Mouse (Mus musculus) hindbrain, embryonic 11.5 days (tissue): ENCODE data around the gene Krt87. TPM values are rescaled to one million over a fixed set of nuclear protein-coding genes. Genes with fewer than 3 reads are reported as not detected.

Experiments
- ATAC-seq: fragments of 200-750 bp; cut with Nextera tagmentation; 2 replicates; pipeline ENCODE4 v1.8.0; 2017; ENCODE audit warnings: mild to moderate bottlenecking, moderate TSS enrichment, moderate library complexity; ENCODE audit not compliant: low FRiP score
- DNase-seq: peaks from one replicate; pipeline ENCODE4 v3.0.0-alpha.2; 2015; ENCODE audit warnings: low spot score
- H3K27ac ChIP-seq: fragments of 300-500 bp; sonication (generic); 2 replicates; pipeline ENCODE4 v1.5.1; 2014; ENCODE audit warnings: mild to moderate bottlenecking, low read depth, low read length
- H3K27me3 ChIP-seq: fragments of 300-500 bp; sonication (generic); 2 replicates; pipeline ENCODE4 v1.6.1; 2014; ENCODE audit warnings: mild to moderate bottlenecking, low read length, moderate library complexity, mixed read lengths; ENCODE audit not compliant: control insufficient read depth, insufficient read depth
- H3K36me3 ChIP-seq: fragments of 300-500 bp; sonication (generic); 2 replicates; pipeline ENCODE4 v1.6.1; 2014; ENCODE audit warnings: mild to moderate bottlenecking, low read length, moderate library complexity, mixed read lengths; ENCODE audit not compliant: control insufficient read depth, insufficient read depth
- H3K4me1 ChIP-seq: fragments of 300-500 bp; sonication (generic); replicated peaks from 2 replicates; pipeline ENCODE4 v1.6.1; 2014; ENCODE audit warnings: low read length, mixed read lengths; ENCODE audit not compliant: control insufficient read depth, insufficient read depth
- H3K4me2 ChIP-seq: fragments of 300-500 bp; sonication (generic); replicated peaks from 2 replicates; pipeline ENCODE4 v1.6.1; 2014; ENCODE audit warnings: mild to moderate bottlenecking, low read depth, low read length
- H3K4me3 ChIP-seq: fragments of 300-500 bp; sonication (generic); 2 replicates; pipeline ENCODE4 v1.5.1; 2014; ENCODE audit warnings: low read depth, low read length
- H3K9ac ChIP-seq: fragments of 300-500 bp; sonication (generic); 2 replicates; pipeline ENCODE4 v1.6.1; 2014; ENCODE audit warnings: low read depth, low read length
- H3K9me3 ChIP-seq: fragments of 300-500 bp; sonication (generic); 2 replicates; pipeline ENCODE4 v1.6.1; 2016; ENCODE audit warnings: low read length; ENCODE audit not compliant: control insufficient read depth
- WGBS: fragments of 180-500 bp; shearing (Covaris S2); extraction: QIAGEN DNeasy Blood & Tissue Kit; methylation state at CpG from one replicate; pipeline ENCODE4 v1.1.7; 2014; 5-methylcytosine and 5-hydroxymethylcytosine counted together
- polyA plus RNA-seq: library from polyadenylated mRNA; unstranded; fragments of >200 nt; fragmentation: Nextera tagmentation; extraction: Ambion mirVana; gene quantifications from 2 replicates; pipeline ENCODE4 v1.2.1, GENCODE M21; 2014

Krt87 gene
- polyA plus RNA-seq, 1 experiment from 2014 or later = 0.08 TPM

- Histone ChIP-seq H3K4me3 (no peak overlapping the region), H3K4me1 (no peaks in the 10 kb centered on the region), H3K27ac (no peak overlapping the region), H3K9me3 (no peaks in the 10 kb centered on the region), H3K36me3 (no peaks in the 10 kb centered on the region), H3K27me3 (no peaks in the 10 kb centered on the region), H3K4me2 (no peak overlapping the region), H3K9ac (no peak overlapping the region)
- no peak for ATAC-seq
- DNase-seq = no peak
- WGBS = 93% methylated on average over 4 of the region's 4 CpGs
Measured at GRCm38 (mm10) chr15:101469093-101469492, 30.5 kb upstream of the Krt87 start.

GRCm38 (mm10) chr15:101463651-101464050 is 25.0 kb upstream of the Krt87 start, which contains the start of gene Krt81:
Krt81 (minus strand) TSS chr15:101463751.
- no peak within 1 kb of the TSS for H3K27ac ChIP-seq
- no peaks in the 10 kb centered on the region for H3K4me1 ChIP-seq
- WGBS = 83% methylated on average over 13 of the region's 13 CpGs
- no peak for DNase-seq
- no peak within 1 kb of the TSS for H3K4me2 ChIP-seq
- H3K27me3 ChIP-seq = no peaks in the 10 kb centered on the region
- ATAC-seq = no peak
- H3K9me3 ChIP-seq = no peaks in the 10 kb centered on the region
- no peaks in the 10 kb centered on the region for H3K36me3 ChIP-seq
- no peak within 1 kb of the TSS for H3K4me3 ChIP-seq
- no peak within 1 kb of the TSS for H3K9ac ChIP-seq

DNA sequence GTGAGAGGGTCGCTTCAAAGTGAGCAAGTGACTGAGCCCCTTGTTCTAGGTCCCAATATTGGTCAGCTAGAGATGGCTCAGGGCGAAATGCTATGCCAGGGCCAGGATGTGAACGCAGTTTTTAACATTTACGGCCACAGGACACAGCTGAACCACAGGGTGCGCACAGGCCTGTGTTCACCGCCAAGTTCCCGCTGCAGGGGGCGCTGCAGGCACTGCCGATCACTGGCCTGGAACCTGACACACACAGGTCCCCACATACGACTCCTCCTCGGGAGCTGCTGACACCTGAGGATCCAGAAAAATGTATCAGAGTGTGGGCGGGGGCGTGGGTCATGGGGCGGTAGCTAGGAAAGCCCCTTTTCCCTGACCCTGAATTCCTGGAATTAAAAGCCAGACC is 20.7 kb upstream of the Krt87 start:
- H3K4me3 ChIP-seq = no peak overlapping the region
- DNase-seq (no peak), ATAC-seq (no peak)
- 0 out of 2 replicates have a peak, but pooled peaks cover 3% of the 10 kb centered on the region for H3K4me1 ChIP-seq
- no peaks in the 10 kb centered on the region; the same call in 1 of the 2 replicates for H3K9me3 ChIP-seq
- H3K27me3 ChIP-seq = no peaks in the 10 kb centered on the region
- no peak overlapping the region for H3K27ac ChIP-seq
- H3K4me2 ChIP-seq = no peak overlapping the region
- no peak overlapping the region for H3K9ac ChIP-seq
- H3K36me3 ChIP-seq = no peaks in the 10 kb centered on the region
- 79% methylated on average over 14 of the region's 14 CpGs for WGBS

DNA sequence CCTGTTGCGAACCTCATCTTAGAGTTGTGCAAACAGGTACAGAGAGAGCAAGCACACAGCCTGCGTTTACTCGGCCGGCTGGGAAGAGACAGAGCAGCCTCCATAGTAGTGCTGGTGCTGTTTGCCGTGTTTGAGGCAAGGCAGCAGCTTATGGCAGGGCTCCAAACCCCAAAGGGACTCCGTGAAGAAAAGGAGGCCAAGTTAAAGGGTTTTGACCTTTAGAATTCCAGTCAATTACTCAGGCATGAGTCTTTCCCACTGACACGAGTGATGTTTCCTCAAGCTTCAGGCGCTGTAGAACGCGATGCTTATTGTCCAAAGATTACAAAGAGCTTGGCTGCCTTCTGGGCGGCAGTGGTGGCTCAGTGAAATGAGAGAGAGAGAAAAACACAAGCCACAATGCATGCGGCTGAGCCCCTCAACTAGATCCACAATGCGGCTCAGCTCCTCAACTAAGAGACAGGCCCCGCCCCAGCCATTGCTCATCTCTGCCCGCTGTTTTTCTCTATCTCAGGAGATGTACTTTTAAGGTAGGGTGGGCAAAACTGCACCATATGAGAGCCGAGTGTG is 19.8 kb upstream of the Krt87 start:
- Histone ChIP-seq H3K4me3 (no peak overlapping the region), H3K27ac (no peak overlapping the region), H3K9ac (no peak overlapping the region), H3K4me1 (0 out of 2 replicates have a peak, but pooled peaks cover 3% of the 10 kb centered on the region), H3K27me3 (no peaks in the 10 kb centered on the region), H3K4me2 (no peak overlapping the region), H3K36me3 (no peaks in the 10 kb centered on the region), H3K9me3 (no peaks in the 10 kb centered on the region; the same call in 1 of the 2 replicates)
- 49% methylated on average over 16 of the region's 16 CpGs for WGBS
- DNase-seq = no peak
- no peak for ATAC-seq

DNA sequence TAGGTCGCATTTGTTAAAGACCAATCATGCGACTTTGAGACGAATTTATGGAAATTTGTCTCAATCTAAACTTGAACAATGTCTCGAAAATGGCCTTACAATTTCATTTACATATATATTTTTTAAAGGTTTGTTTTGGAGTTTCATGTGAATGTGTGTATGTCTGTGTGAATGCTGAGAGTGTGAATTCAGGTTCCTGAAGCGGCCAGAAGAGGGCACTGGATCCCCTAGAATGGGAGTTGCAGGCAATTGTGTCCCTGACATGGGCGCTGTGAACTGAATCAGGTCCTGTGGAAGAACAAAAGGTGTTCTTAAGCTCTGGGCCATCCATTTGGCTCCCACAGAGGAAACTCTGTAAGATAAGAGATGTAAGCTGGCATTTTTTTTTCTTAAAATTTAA is 17.3 kb upstream of the Krt87 start:
- 87% methylated on average over 6 of the region's 6 CpGs for WGBS
- no peak for DNase-seq
- H3K9me3 ChIP-seq = no peaks in the 10 kb centered on the region; the same call in 1 of the 2 replicates
- no peaks in the 10 kb centered on the region for H3K27me3 ChIP-seq
- no peak overlapping the region for H3K9ac ChIP-seq
- H3K27ac ChIP-seq = no peak overlapping the region
- H3K36me3 ChIP-seq = no peaks in the 10 kb centered on the region
- H3K4me2 ChIP-seq = no peak overlapping the region
- no peak for ATAC-seq
- H3K4me1 ChIP-seq = 0 out of 2 replicates have a peak, but pooled peaks cover 3% of the 10 kb centered on the region
- H3K4me3 ChIP-seq = no peak overlapping the region

- Histone ChIP-seq H3K9ac (no peak overlapping the region), H3K9me3 (no peaks in the 10 kb centered on the region; the same call in 1 of the 2 replicates), H3K27me3 (no peaks in the 10 kb centered on the region), H3K4me1 (0 out of 2 replicates have a peak, but pooled peaks cover 3% of the 10 kb centered on the region), H3K36me3 (no peaks in the 10 kb centered on the region), H3K4me2 (no peak overlapping the region), H3K27ac (no peak overlapping the region), H3K4me3 (no peak overlapping the region)
- no peak for ATAC-seq
- 92% methylated on average over 2 of the region's 2 CpGs for WGBS
- no peak for DNase-seq
Measured at GRCm38 (mm10) chr15:101455292-101455691, 16.7 kb upstream of the Krt87 start.

DNA sequence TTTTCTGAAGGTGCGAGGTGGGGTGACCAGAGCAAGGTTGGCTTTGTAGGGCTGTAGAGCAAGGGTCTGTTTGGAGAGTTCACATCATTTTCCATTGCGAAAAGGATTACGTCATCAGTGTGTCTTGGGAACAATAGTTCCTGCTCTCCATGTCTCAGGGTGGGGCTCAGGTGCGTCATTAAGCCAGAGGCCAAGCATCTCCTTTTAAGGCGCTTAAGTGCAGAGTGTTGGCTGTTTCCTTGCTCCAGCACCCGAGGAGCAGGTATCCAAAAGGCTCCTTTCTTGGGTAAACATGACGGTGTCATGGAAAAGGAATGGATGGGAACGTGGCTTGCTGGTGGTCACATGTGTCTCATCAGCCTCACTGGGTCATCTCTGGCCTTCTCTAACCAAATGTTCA is 16.2 kb upstream of the Krt87 start:
- Histone ChIP-seq H3K4me3 (no peak overlapping the region), H3K36me3 (no peaks in the 10 kb centered on the region), H3K27me3 (no peaks in the 10 kb centered on the region), H3K9ac (no peak overlapping the region), H3K9me3 (no peaks in the 10 kb centered on the region; the same call in 1 of the 2 replicates), H3K27ac (no peak overlapping the region), H3K4me2 (no peak overlapping the region), H3K4me1 (0 out of 2 replicates have a peak, but pooled peaks cover 3% of the 10 kb centered on the region)
- ATAC-seq (no peak), DNase-seq (no peak)
- 92% methylated on average over 8 of the region's 8 CpGs for WGBS

DNA sequence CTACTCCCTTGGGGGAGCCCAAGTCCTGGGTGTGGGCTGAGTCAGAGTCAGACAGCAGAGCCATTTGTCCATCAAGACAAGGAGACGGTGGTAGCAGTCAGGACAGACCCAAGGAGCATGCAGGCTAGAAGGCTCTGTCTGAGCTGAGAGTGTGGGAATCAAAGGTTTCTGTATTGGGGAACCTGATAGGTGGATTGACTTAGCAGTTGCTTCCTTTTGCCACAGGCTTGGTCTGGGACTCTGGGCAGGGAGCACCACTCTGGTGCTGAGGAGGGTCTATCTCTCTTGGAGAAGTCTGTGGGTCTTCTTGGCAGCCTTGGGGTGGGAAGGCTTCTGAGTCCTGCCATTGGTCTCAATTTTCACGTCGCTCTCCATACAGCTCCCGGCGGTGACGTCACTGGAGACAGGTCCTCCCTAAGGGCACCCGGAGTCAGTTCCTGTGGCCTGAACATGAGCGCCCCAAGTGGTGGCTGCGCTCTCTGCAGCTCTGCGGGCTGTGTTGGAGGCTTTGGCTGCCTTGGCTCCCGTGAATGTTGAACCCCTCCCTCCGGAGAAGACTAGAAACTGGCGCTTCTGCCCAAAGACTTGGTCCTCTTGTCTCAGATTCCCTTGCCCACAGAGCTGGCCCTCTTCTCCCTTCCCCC is 14.6 kb upstream of the Krt87 start:
- Histone ChIP-seq H3K27me3 (no peaks in the 10 kb centered on the region), H3K4me2 (0 out of 2 replicates have a peak overlapping the region, but pooled peaks have one; percentile 13), H3K4me1 (0 out of 2 replicates have a peak, but pooled peaks cover under 1% of the 10 kb centered on the region), H3K36me3 (no peaks in the 10 kb centered on the region), H3K9me3 (no peaks in the 10 kb centered on the region; the same call in 1 of the 2 replicates), H3K27ac (no peak overlapping the region), H3K4me3 (no peak overlapping the region), H3K9ac (no peak overlapping the region)
- DNase-seq = peak; percentile 89
- WGBS = 8% methylated on average over 13 of the region's 13 CpGs
- ATAC-seq = 0 out of 2 replicates have a peak, but pooled peaks have one; percentile 47

- H3K4me2 ChIP-seq = no peak within 1 kb of the TSS
- H3K9me3 ChIP-seq = no peaks in the 10 kb centered on the region
- no peak within 1 kb of the TSS for H3K9ac ChIP-seq
- H3K4me3 ChIP-seq = no peak within 1 kb of the TSS
- no peaks in the 10 kb centered on the region for H3K4me1 ChIP-seq
- ATAC-seq (no peak), DNase-seq (no peak)
- H3K36me3 ChIP-seq = no peaks in the 10 kb centered on the region
- WGBS = 70% methylated on average over 2 of the region's 2 CpGs
- H3K27me3 ChIP-seq = no peaks in the 10 kb centered on the region
- no peak within 1 kb of the TSS for H3K27ac ChIP-seq
Measured at GRCm38 (mm10) chr15:101447444-101447843, 8.8 kb upstream of the Krt87 start, which contains the start of gene Krt88. Krt88 (plus strand) TSS chr15:101447744.
